In genomic region chr5:66745390-66745995, GRCm38 (mm10) we compare ENCODE assay signal across 7 mouse cellular contexts. TPM values are rescaled to one million over a fixed set of nuclear protein-coding genes. Genes with fewer than 3 reads are reported as not detected.
A peak's percentile ranks its signal among the peaks of the same experiment; 100 is the strongest.
DNase-seq lines count a peak whose midpoint lies in the region; ATAC-seq and TF ChIP-seq lines count a peak whose summit lies in the region.

Limch1 (plus strand) TSS chr5:66745827.

- H3K27ac ChIP-seq in cortical plate, adult 2 months (ENCODE audit: insufficient read depth, low read length): peak within 1 kb of the TSS; percentile 97
- H3K27ac ChIP-seq in intestine, embryonic 14.5 days (ENCODE audit: low read depth): no peak within 1 kb of the TSS
- H3K27ac ChIP-seq in stomach, embryonic 16.5 days (ENCODE audit: low read length): no peak within 1 kb of the TSS

- H3K4me3 ChIP-seq in cortical plate, adult 2 months (ENCODE audit: insufficient read depth, low read length): peak within 1 kb of the TSS; percentile 98
- peak within 1 kb of the TSS; percentile 64 for H3K4me3 ChIP-seq in intestine, embryonic 14.5 days (ENCODE audit: low read depth, low read length)
- peak within 1 kb of the TSS; percentile 54 for H3K4me3 ChIP-seq in stomach, embryonic 16.5 days (replicated peaks; ENCODE audit: low read length)

- under 1% methylated on average over 46 of the region's 50 CpGs for WGBS in intestine, embryonic 14.5 days
- 1% methylated on average over 50 of the region's 50 CpGs for WGBS in stomach, embryonic 16.5 days

- peak within 1 kb of the TSS; percentile 33 for H3K9ac ChIP-seq in intestine, embryonic 14.5 days (ENCODE audit: low read length)
- peak within 1 kb of the TSS; percentile 62 for H3K9ac ChIP-seq in stomach, embryonic 16.5 days (ENCODE audit: low read length)

- no peaks in the 10 kb centered on the region for H3K9me3 ChIP-seq in intestine, embryonic 14.5 days (ENCODE audit: control insufficient read depth, low read length)
- no peaks in the 10 kb centered on the region for H3K9me3 ChIP-seq in stomach, embryonic 16.5 days (replicated peaks; ENCODE audit: control insufficient read depth, low read length)

- peak; percentile 47 to 58 for DNase-seq in adrenal gland, postnatal 4 days (ENCODE audit: low spot score in 2 of 2)
- peak; percentile 70 to 85 for DNase-seq in gastrocnemius, postnatal 36 days
- DNase-seq in intestine, embryonic 14.5 days (ENCODE audit: low spot score): peak; percentile 85
- peak in 1 of 2 experiments; percentile 85 for DNase-seq in left cerebral cortex, postnatal 10 days (ENCODE audit: extremely low spot score in 1 of 2, low spot score in 2 of 2)
- DNase-seq in lung, postnatal 4 days: peak; percentile 80 to 87

- intact Hi-C loops in gastrocnemius, postnatal 36 days (cut with DNase I): no loop called here
- intact Hi-C loops in left cerebral cortex, postnatal 10 days (cut with DNase I): loop anchor here (5.0 kb wide), 1 partner anchor 33 kb away; no protein-coding TSS in a partner anchor

- no peaks in the 10 kb centered on the region for H3K36me3 ChIP-seq in intestine, embryonic 14.5 days (ENCODE audit: control insufficient read depth, insufficient read depth, low read length)
- no peaks in the 10 kb centered on the region for H3K36me3 ChIP-seq in stomach, embryonic 16.5 days (ENCODE audit: control insufficient read depth, insufficient read depth, low read length)

- peak; percentile 84 for ATAC-seq in intestine, embryonic 14.5 days (replicated peaks; ENCODE audit: low FRiP score, low TSS enrichment, low read depth)
- ATAC-seq in stomach, embryonic 16.5 days (ENCODE audit: insufficient read depth, low FRiP score): peak; percentile 78

- no peak for TF ChIP-seq CTCF in cortical plate, adult 2 months (IDR thresholded peaks at IDR 0.05; ENCODE audit: extremely low read depth, insufficient read depth, low read length)

- TF ChIP-seq POLR2A in cortical plate, adult 2 months (IDR thresholded peaks at IDR 0.05; ENCODE audit: extremely low read depth, insufficient read depth, low read length): 0 out of 2 replicates have a peak, but pooled peaks have one; percentile 24

- H3K4me1 ChIP-seq in cortical plate, adult 2 months (ENCODE audit: control insufficient read depth, insufficient read depth, low read length): no peaks in the 10 kb centered on the region
- peaks cover 18% of the 10 kb centered on the region for H3K4me1 ChIP-seq in intestine, embryonic 14.5 days (replicated peaks; ENCODE audit: control insufficient read depth, insufficient read depth, low read length)
- H3K4me1 ChIP-seq in stomach, embryonic 16.5 days (ENCODE audit: control insufficient read depth, insufficient read depth, low read length): no peaks in the 10 kb centered on the region

- peak within 1 kb of the TSS; percentile 99 for H3K4me2 ChIP-seq in intestine, embryonic 14.5 days (ENCODE audit: low read length)
- peak within 1 kb of the TSS; percentile 99 for H3K4me2 ChIP-seq in stomach, embryonic 16.5 days (ENCODE audit: low read depth, low read length)

- H3K27me3 ChIP-seq in intestine, embryonic 14.5 days (replicated peaks; ENCODE audit: control insufficient read depth, insufficient read depth, low read length): peaks cover 7% of the 10 kb centered on the region
- peaks cover 19% of the 10 kb centered on the region for H3K27me3 ChIP-seq in stomach, embryonic 16.5 days (ENCODE audit: control insufficient read depth, insufficient read depth, low read length)

RNA-seq across cellular contexts. Expression of gene Limch1, which starts in this region (rescaled TPM):
- total RNA-seq in adrenal gland, postnatal 4 days (2021): 100 to 1,000 TPM; 150 to 161 TPM
- 51.1 and 56.3 TPM in 2 replicates for polyA plus RNA-seq in cortical plate, adult 2 months (2012; rRNA removed)
- 100 to 1,000 TPM in 1 of 2 experiments, 10 to 100 TPM in 1; 97.7 to 103 TPM for total RNA-seq in gastrocnemius, postnatal 36 days (2021)
- polyA plus RNA-seq in intestine, embryonic 14.5 days (2014; fragmentation: Nextera tagmentation; extraction: Ambion mirVana): 16.1 and 18.3 TPM in 2 replicates
- total RNA-seq in left cerebral cortex, postnatal 10 days (2021): 100 to 1,000 TPM; 114 TPM
- 9.3 and 13.0 TPM in 2 replicates for polyA plus RNA-seq in stomach, embryonic 16.5 days (2015; fragmentation: Nextera tagmentation; extraction: Ambion mirVana)
